Mouse (Mus musculus) small intestine, adult 2 months (tissue): Measurements from ENCODE around the gene Tnfrsf21.

Source experiments
- CTCF ChIP-seq: fragments of 200-500 bp; IDR thresholded peaks from 2 replicates; pipeline ENCODE4 v1.5.1; 2012; ENCODE audit warnings: low read depth, mild to moderate bottlenecking, control low read depth, inconsistent platforms, low read length, moderate library complexity, mixed read lengths; ENCODE audit not compliant: insufficient replicate concordance, insufficient read length; ENCODE audit errors: extremely low read depth
- POLR2A ChIP-seq: fragments of 200-500 bp; IDR thresholded peaks from 2 replicates; pipeline ENCODE4 v1.6.1; 2012; ENCODE audit warnings: low read depth, mild to moderate bottlenecking, control low read depth, inconsistent platforms, low read length, moderate library complexity

- TF ChIP-seq CTCF (no peak), POLR2A (no peak)
These were observed 1.7 kb downstream of the Tnfrsf21 start for GRCm38 (mm10) chr17:43018071-43018470.
